Mouse (Mus musculus) liver, embryonic 15.5 days (tissue): ENCODE measurements around the gene 4930572O03Rik. TPM values are rescaled to one million over a fixed set of nuclear protein-coding genes. Genes with fewer than 3 reads are reported as not detected.
"Not testable (repeated sequence)": the region's sequence is repeated elsewhere in the genome, so short reads cannot be mapped to it uniquely, and the experiment has no call there.

Experiments used
- ATAC-seq: fragments of 200-750 bp; cut with Nextera tagmentation; 2 replicates; pipeline ENCODE4 v1.8.0; 2017; ENCODE audit warnings: moderate number of reproducible peaks, mild to moderate bottlenecking, moderate library complexity; ENCODE audit not compliant: insufficient read depth
- H3K27ac ChIP-seq: fragments of 300-500 bp; sonication (generic); replicated peaks from 2 replicates; pipeline ENCODE4 v1.5.1; 2015; ENCODE audit warnings: mild to moderate bottlenecking, inconsistent platforms
- H3K27me3 ChIP-seq: fragments of 300-500 bp; sonication (generic); 2 replicates; pipeline ENCODE4 v1.6.1; 2015; ENCODE audit warnings: mild to moderate bottlenecking, inconsistent platforms
- H3K36me3 ChIP-seq: fragments of 300-500 bp; sonication (generic); replicated peaks from 2 replicates; pipeline ENCODE4 v1.6.1; 2015; ENCODE audit warnings: moderate library complexity, mild to moderate bottlenecking, inconsistent platforms
- H3K4me1 ChIP-seq: fragments of 300-500 bp; sonication (generic); replicated peaks from 2 replicates; pipeline ENCODE4 v1.6.1; 2015; ENCODE audit warnings: inconsistent platforms
- H3K4me2 ChIP-seq: fragments of 300-500 bp; sonication (generic); 2 replicates; pipeline ENCODE4 v1.6.1; 2015; ENCODE audit warnings: moderate library complexity, mild to moderate bottlenecking, inconsistent platforms
- H3K4me3 ChIP-seq: fragments of 300-500 bp; sonication (generic); replicated peaks from 2 replicates; pipeline ENCODE4 v1.5.1; 2015; ENCODE audit warnings: mild to moderate bottlenecking, inconsistent platforms
- H3K9ac ChIP-seq: fragments of 300-500 bp; sonication (generic); 2 replicates; pipeline ENCODE4 v1.6.1; 2015; ENCODE audit warnings: moderate library complexity, mild to moderate bottlenecking, inconsistent platforms
- H3K9me3 ChIP-seq: fragments of 300-500 bp; sonication (generic); replicated peaks from 2 replicates; pipeline ENCODE4 v1.6.1; 2016; ENCODE audit warnings: inconsistent platforms
- WGBS: fragments of 180-500 bp; shearing (Covaris S2); methylation state at CpG from one replicate; pipeline ENCODE4 v1.1.7; 2015; ENCODE audit warnings: mixed read lengths; ENCODE audit not compliant: insufficient replicate concordance; 5-methylcytosine and 5-hydroxymethylcytosine counted together
- polyA plus RNA-seq: library from polyadenylated mRNA; unstranded; fragments of >200 nt; fragmentation: Nextera tagmentation; extraction: Ambion mirVana; gene quantifications from 2 replicates; pipeline ENCODE4 v1.2.1, GENCODE M21; 2015

4930572O03Rik gene
- polyA plus RNA-seq, result not detected in 2 replicates

DNA sequence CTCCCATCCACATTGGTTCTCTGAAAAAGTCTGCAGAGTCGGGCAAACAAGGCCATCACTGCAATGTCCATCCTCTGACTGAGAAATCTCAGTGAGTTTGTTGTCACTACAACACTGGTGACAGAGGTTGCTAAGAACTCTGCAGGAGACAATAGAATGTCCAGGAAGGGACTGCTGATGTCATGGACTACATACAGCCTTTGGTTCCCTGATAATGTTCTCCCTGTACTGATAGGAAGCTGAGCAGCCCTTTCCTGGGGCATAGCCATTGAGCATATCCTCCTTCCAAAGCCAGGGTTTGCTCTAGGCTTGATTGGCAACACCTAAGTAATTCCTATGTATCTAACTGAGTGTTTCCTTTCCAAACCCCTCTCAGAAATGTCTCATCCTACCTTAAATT, at the start of gene 4930572O03Rik:
Gene 4930572O03Rik, minus strand, starts transcription at position 101 of the 400 bp plus-strand sequence.
- H3K36me3 ChIP-seq, H3K27ac ChIP-seq, H3K4me2 ChIP-seq, H3K4me1 ChIP-seq, ATAC-seq, H3K9ac ChIP-seq, H3K27me3 ChIP-seq, H3K4me3 ChIP-seq, H3K9me3 ChIP-seq: not testable (repeated sequence)
- WGBS, result 38% methylated on average over 1 of the region's 1 CpGs

DNA sequence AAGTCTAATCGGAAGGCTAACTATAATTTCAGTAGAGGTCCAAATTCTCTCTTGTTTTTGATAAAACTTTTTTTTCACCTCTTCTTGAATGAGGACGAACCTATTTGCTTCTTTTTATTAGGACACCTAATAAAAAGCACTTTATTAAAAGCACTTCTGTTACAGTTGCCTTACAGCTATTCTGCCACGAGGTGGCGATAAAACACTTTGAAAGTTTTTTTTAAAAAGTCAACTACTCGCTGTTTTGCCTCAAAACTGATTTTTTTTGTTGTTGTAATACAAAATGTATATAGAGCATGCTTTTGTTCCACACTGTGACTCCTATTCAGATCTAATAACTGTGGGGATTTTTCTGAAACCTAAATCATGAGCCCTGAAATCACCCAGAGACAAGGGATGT, 46.0 kb upstream of the 4930572O03Rik start:
- H3K9me3 ChIP-seq, H3K4me2 ChIP-seq, H3K9ac ChIP-seq, H3K36me3 ChIP-seq, H3K27ac ChIP-seq, H3K4me3 ChIP-seq, H3K4me1 ChIP-seq, H3K27me3 ChIP-seq, ATAC-seq: not testable (repeated sequence)
- WGBS, result 18% methylated on average over 5 of the region's 5 CpGs

DNA sequence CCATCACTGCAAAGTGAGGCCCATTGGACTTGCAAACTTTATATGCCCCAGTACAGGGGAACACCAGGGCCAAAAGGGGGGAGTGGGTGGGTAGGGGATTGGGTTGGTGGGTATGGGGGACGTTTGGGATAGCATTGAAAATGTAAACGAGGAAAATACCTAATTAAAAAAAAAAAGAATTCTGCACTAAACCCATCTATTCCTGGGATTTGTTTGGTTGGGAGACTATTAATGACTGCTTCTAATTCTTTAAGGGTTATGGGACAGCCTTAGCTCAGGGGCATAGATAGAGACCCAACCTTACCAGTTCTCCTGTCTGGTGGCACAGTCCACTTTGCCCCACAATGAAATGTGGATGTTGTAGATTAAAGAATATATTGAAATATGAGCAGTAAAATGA, 40.9 kb upstream of the 4930572O03Rik start:
- not testable (repeated sequence) for H3K4me2 ChIP-seq, ATAC-seq, H3K9ac ChIP-seq, H3K27me3 ChIP-seq, H3K9me3 ChIP-seq, H3K4me3 ChIP-seq, H3K4me1 ChIP-seq, H3K27ac ChIP-seq, H3K36me3 ChIP-seq
- 23% methylated on average over 2 of the region's 2 CpGs for WGBS

DNA sequence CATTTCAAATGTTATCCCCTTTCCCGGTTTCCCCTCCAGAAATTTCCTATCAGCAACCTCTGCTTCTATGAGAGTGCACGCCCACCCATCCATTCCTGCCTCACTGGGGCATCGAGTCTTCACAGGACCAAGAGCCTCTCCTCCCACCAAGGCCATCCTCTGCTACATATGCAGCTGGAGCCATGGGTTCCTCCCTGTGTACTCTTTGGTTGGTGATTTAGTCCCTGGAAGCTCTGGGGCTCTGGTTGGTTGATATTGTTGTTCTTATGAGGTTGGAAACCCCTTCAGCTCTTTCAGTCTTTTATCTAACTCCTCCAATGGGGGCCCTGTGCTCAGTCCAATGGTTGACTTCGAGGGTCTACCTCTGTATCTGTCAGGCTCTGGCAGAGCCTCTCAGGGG, 35.0 kb upstream of the 4930572O03Rik start:
- H3K27ac ChIP-seq, H3K9me3 ChIP-seq, H3K36me3 ChIP-seq, ATAC-seq, H3K4me1 ChIP-seq, H3K4me2 ChIP-seq, H3K9ac ChIP-seq, H3K4me3 ChIP-seq, H3K27me3 ChIP-seq: not testable (repeated sequence)
- 51% methylated on average over 4 of the region's 4 CpGs for WGBS

DNA sequence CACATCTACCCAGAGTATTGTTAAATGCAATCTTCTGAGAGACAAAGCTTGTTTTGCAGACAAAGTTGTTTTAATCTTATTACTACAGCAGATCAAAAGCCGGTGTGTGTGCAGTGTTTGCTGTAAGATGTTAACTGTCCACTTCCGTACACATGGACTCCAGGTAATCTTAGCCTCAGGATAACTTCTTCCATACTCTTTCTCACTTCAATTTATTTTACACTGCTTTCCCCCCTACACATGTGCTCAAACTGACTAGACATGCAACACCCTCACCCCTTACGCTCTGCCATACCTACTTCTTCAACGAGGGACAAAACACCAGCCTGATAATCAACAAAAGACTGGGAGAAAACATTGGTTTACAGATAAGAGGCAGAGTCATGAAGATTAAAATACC, 34.0 kb upstream of the 4930572O03Rik start:
- H3K4me3 ChIP-seq, H3K4me1 ChIP-seq, H3K9me3 ChIP-seq, H3K27ac ChIP-seq, ATAC-seq, H3K36me3 ChIP-seq, H3K4me2 ChIP-seq, H3K27me3 ChIP-seq, H3K9ac ChIP-seq: not testable (repeated sequence)
- 56% methylated on average over 4 of the region's 4 CpGs for WGBS

DNA sequence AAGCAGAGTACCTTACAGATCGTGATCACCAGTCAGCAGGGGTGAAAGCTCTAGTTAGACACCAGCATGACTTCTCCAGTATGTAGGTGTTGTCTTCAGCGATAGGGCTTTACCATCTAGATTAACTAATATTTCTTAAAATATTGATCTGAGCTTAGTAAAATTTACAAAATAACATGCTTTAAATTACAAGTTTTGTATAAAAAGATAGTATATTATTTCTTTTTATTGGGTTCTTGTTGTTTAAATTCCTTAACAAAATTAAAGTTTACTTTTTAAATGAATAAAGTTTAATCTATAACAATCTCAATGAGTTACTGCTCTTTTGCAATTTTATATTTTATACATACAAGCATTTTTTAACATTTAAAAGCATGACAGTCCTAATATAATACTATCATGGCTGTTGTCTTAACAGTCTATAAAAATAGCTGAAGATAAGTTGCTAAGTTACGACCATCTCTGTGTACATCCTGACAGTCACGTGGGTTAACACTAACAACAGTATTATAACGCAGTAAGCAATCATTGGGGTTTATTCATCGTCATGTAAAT, 32.9 kb upstream of the 4930572O03Rik start:
- H3K4me2 ChIP-seq, result not testable (repeated sequence)

DNA sequence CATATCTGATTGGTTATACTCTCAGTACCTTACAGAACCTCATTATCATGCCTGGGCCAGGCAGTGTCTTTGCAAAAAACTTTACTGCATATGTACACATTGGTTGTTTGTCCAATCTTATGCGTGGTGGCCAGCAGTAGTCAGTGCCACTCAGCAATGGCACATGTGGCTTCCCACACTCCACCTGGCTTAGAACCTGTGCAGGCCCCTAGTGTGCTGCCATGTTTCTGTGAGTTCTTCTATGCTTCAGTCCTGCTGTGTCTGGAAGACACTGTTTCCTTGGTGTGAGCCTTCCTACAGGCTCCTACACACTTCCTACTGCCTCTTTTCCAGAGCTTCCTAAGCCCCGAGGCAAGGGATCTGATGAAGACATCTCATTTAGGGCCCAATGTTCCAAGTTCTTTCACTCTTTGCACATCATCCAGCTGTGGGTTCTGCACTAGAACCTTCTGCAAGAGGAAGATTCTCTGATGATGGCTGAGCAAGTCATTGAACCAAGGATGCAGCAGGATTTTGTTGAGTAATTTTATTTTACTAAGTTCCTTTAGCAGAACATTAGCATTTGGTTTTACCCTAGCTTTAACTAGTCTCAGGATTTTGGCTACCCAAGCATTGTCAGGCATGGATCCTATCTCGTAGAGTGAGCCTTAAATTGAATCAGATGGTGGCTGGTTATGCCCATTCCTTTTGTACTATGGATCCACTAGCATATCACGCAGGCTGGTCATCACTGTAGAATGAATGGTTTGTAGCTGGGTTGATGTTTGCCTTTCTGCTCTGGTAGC, 32.2 kb upstream of the 4930572O03Rik start:
- not testable (repeated sequence) for H3K36me3 ChIP-seq, H3K9me3 ChIP-seq, H3K27ac ChIP-seq, H3K27me3 ChIP-seq, H3K4me3 ChIP-seq, H3K4me2 ChIP-seq, H3K9ac ChIP-seq, H3K4me1 ChIP-seq
- WGBS, result 48% methylated on average over 4 of the region's 4 CpGs
- peak; percentile 49 for ATAC-seq

More for the DNA sequence above, 32.9 kb upstream of the 4930572O03Rik start:
- not testable (repeated sequence) for H3K9me3 ChIP-seq, H3K27me3 ChIP-seq, H3K27ac ChIP-seq, H3K4me1 ChIP-seq, H3K36me3 ChIP-seq, H3K4me3 ChIP-seq, H3K9ac ChIP-seq
- 50% methylated on average over 6 of the region's 6 CpGs for WGBS
- ATAC-seq, result peak; percentile 58

DNA sequence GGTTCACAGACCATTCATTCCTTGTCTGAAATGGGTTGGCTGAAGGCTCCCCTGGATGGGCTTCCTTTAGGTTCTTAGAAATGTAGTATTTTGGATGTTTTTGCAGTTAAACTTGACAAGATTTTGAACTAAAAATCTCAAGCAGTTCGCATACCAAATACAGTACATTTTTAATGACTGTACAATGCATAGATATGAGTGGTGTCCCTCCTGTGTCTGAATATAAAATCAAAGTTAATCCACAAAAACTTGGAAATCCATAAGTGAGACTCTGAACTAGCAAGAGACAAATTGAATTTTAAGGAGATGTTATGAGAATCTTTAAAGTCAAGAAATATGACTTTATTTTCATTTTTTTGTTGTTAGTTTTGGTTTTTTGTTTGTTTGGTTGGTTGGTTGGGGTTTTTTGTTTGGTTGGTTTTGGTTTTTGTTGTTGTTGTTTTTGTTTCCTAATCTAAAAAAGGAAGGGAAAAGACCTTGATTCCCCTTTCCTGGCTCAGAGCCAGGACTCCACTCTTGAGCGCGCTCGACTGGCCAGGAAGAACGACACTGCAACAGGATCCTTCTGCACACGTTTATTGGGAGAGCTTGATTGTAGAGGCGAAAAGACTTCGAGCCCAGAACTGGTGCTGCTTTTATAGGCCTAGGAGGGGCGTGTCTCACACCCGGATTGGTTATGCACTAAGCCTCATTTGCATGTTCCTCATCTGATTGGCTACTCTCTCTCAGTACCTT, 24.6 kb upstream of the 4930572O03Rik start:
- 64% methylated on average over 8 of the region's 10 CpGs for WGBS

DNA sequence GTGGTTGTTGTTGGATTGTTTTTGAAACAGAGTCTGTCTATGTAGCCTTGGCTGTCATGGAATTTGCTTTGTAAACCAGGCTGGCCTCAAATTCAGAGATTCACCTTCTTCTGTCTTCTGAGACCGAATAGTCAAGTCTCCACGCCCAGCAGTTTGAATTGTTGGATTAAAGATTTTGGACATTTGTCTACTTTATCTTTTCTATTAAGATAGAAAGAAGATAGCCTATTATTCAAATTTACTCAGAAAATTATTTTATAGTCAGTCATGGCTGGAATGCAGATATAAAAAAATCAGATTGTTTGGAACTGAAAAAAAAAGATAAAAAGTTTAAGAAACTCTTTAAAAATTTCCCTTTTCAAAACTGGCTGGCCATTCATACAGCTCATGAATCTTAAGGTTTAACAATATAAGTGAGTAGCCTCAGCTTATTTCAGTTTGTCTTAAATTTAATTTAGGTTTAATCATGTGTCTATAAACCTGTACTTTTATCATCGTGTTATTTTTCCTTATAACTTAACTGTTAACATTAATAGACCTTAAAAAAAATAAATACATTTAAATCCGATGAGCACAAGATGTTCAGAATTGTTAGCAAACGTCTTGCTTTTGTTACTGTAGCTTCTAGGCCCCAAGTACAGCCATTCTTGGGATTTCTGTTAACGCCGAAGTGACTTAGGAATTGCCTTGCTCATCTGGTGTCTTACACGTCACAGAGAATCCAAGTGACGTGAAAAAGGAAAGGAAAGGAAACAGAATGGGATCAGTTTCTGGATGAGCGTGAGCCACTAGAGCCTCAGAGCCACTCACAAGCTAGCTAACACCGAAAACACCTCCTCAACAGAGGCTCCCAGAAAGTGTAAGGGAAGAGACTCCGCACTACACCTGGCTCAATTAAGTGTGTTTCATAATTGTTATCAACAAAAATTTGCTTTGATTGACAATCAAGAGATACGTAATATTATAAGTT, 23.4 kb upstream of the 4930572O03Rik start:
- 49% methylated on average over 13 of the region's 13 CpGs for WGBS
- H3K9me3 ChIP-seq, H3K4me3 ChIP-seq, H3K36me3 ChIP-seq, H3K9ac ChIP-seq, H3K4me2 ChIP-seq, H3K27me3 ChIP-seq, H3K4me1 ChIP-seq, ATAC-seq, H3K27ac ChIP-seq: not testable (repeated sequence)

More for the DNA sequence above, 24.6 kb upstream of the 4930572O03Rik start:
- H3K27ac ChIP-seq, ATAC-seq, H3K9ac ChIP-seq, H3K27me3 ChIP-seq, H3K36me3 ChIP-seq, H3K9me3 ChIP-seq, H3K4me3 ChIP-seq, H3K4me2 ChIP-seq, H3K4me1 ChIP-seq: not testable (repeated sequence)

DNA sequence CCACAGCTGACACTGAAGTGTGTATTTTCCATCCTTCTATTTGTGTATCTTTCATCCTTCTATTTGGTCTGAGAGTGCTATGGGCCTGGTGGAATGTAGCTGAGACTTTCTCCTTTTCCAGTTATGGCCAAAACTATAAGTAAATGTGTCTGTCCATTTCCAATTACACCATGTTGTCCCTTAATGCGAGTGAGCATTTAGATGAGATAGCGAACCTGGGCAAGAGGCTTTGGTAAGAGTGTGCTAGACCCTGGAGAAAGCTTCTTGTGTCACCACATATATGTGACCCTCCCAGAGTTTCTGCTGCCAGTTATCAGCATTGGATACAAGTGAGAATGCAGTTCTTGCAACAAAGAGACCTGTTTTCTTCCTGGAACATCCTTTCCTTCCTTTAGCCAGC, 22.0 kb upstream of the 4930572O03Rik start:
- not testable (repeated sequence) for H3K27ac ChIP-seq, H3K36me3 ChIP-seq, H3K4me1 ChIP-seq, H3K9ac ChIP-seq, H3K4me2 ChIP-seq, H3K9me3 ChIP-seq, H3K4me3 ChIP-seq, ATAC-seq, H3K27me3 ChIP-seq
- WGBS, result 51% methylated on average over 2 of the region's 2 CpGs
